ENCODE assay signal across 7 mouse cellular contexts in the genomic region with DNA sequence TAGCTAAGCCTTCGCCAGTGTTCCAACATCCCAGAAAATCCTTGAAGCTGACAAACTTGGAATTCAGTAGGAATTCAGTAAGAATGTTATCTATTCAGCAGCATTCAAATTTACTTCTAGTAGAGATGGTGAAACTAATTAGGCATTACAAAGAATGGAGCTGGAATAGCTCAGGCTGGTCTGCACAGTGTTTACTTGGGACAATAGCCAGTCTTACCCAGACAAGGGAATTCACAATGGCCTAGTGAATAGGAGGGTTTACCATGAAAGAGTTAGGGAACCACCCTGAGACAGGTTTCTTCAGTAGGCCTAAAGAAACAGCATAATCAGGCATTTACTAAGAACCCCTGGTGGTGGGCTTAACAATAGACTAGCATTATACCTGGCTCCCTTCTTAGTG.
DNase-seq lines count a peak whose midpoint lies in the region; TF ChIP-seq lines count a peak whose summit lies in the region.
"Not testable (repeated sequence)": the region's sequence is repeated elsewhere in the genome, so short reads cannot be mapped to it uniquely, and the experiment has no call there.

No protein-coding gene starts in this region.

- DNase-seq in ES-CJ7 (ENCODE audit: low read depth, low spot score) (peak; percentile 93), ES-E14 (ENCODE audit: low read depth, low spot score) (peak; percentile 45), R1 (ENCODE audit: low read depth, low spot score) (peak; percentile 98), WW6 (ENCODE audit: low read depth, low spot score) (peak; percentile 45), ZHBTc4 (ENCODE audit: low read depth, low spot score) (peak; percentile 93)
- DNase-seq in Muller cell, postnatal 12 days (ENCODE audit: inconsistent ontology term) = peak; percentile 73

- in situ Hi-C loops in ES-E14 (cut with MboI; ENCODE audit: low sequenced_read_pairs in 2 of 2, unreplicated experiment in 2 of 2) = not testable (repeated sequence)

- TF ChIP-seq CTCF in ES-Bruce4 (IDR thresholded peaks at IDR 0.05; ENCODE audit: low read depth, low read length) = not testable (repeated sequence)

- not testable (repeated sequence) for H3K4me3 ChIP-seq in ES-Bruce4 (ENCODE audit: low read depth, low read length); ES-E14 (ENCODE audit: insufficient read depth in 1 of 2, low read depth in 1 of 2, low read length in 2 of 2, poor library complexity in 1 of 2, severe bottlenecking in 1 of 2)

- TF ChIP-seq POLR2A in ES-Bruce4 (IDR thresholded peaks at IDR 0.05; ENCODE audit: insufficient read depth, low read length) = not testable (repeated sequence)

- not testable (repeated sequence) for H3K9me3 ChIP-seq in ES-Bruce4 (replicated peaks; ENCODE audit: control insufficient read depth, insufficient read depth, low read length, poor library complexity, severe bottlenecking); ES-E14 (ENCODE audit: control insufficient read depth, insufficient read depth, low read depth, low read length)

- not testable (repeated sequence) for H3K4me1 ChIP-seq in ES-Bruce4 (ENCODE audit: control insufficient read depth, insufficient read depth, low read length)
- H3K4me1 ChIP-seq in ES-E14 (ENCODE audit: control insufficient read depth in 2 of 2, insufficient read depth in 2 of 2, low read length in 2 of 2, poor library complexity in 1 of 2) = peaks cover 0 to 13% of the 10 kb centered on the region in 2 experiments; a peak in 2 of 4 replicates

- H3K27ac ChIP-seq in ES-Bruce4 (ENCODE audit: insufficient read depth, low read length); ES-E14 (ENCODE audit: insufficient read depth, low read depth, low read length, poor library complexity, severe bottlenecking): not testable (repeated sequence)

- H3K27me3 ChIP-seq in ES-Bruce4 (ENCODE audit: control insufficient read depth, insufficient read depth, low read length, poor library complexity, severe bottlenecking) = not testable (repeated sequence)

- not testable (repeated sequence) for H3K36me3 ChIP-seq in ES-Bruce4 (ENCODE audit: control insufficient read depth, insufficient read depth, low read length, poor library complexity, severe bottlenecking); ES-E14 (ENCODE audit: control insufficient read depth, insufficient read depth, low read length, poor library complexity, severe bottlenecking)

- 0 out of 2 replicates have a peak, but pooled peaks have one; percentile 25 for TF ChIP-seq EP300 in ES-Bruce4 (IDR thresholded peaks at IDR 0.05; ENCODE audit: insufficient read depth, low read depth, low read length)

- H3K9ac ChIP-seq in ES-Bruce4 (ENCODE audit: low read depth, poor library complexity, severe bottlenecking); ES-E14 (ENCODE audit: insufficient read depth, low read depth, low read length, poor library complexity, severe bottlenecking): not testable (repeated sequence)

TF ChIP-seq in ES-E14, 5 proteins besides CTCF, POLR2A, EP300 and RAD21:
- peak; percentile 58; the same call in 1 of the 2 replicates for TF ChIP-seq CHD2 (IDR thresholded peaks at IDR 0.05; ENCODE audit: low read depth, low read length)

Comparison
In these comparisons a context has a peak if more than half of its experiments do, and no peak if none do; other contexts are left out.
1. DNase-seq: peak in every context shown above with its lines; median percentile 98 in R1; 93 in ES-CJ7; 93 in ZHBTc4; 73 in Muller cell, postnatal 12 days; 45 in ES-E14; 45 in WW6.